Mouse (Mus musculus) stomach, embryonic 16.5 days (tissue): Measurements from ENCODE around the gene Gab2. TPM values are rescaled to one million over a fixed set of nuclear protein-coding genes. Genes with fewer than 3 reads are reported as not detected.

ENCODE experiments used
- ATAC-seq: fragments of 200-750 bp; cut with Nextera tagmentation; 2 replicates; pipeline ENCODE4 v1.8.0; 2017; ENCODE audit warnings: moderate number of reproducible peaks, moderate TSS enrichment; ENCODE audit not compliant: insufficient read depth, low FRiP score
- H3K27ac ChIP-seq: fragments of 300-500 bp; sonication (generic); 2 replicates; pipeline ENCODE4 v1.5.1; 2014; ENCODE audit warnings: low read length
- H3K27me3 ChIP-seq: fragments of 300-500 bp; sonication (generic); 2 replicates; pipeline ENCODE4 v1.6.1; 2014; ENCODE audit warnings: low read length, control low read depth, mixed read lengths; ENCODE audit not compliant: control insufficient read depth, insufficient read depth
- H3K36me3 ChIP-seq: fragments of 300-500 bp; sonication (generic); 2 replicates; pipeline ENCODE4 v1.6.1; 2014; ENCODE audit warnings: low read length; ENCODE audit not compliant: control insufficient read depth, insufficient read depth
- H3K4me1 ChIP-seq: fragments of 300-500 bp; sonication (generic); 2 replicates; pipeline ENCODE4 v1.6.1; 2014; ENCODE audit warnings: low read length, control low read depth, mixed read lengths; ENCODE audit not compliant: control insufficient read depth, insufficient read depth
- H3K4me2 ChIP-seq: fragments of 300-500 bp; sonication (generic); 2 replicates; pipeline ENCODE4 v1.6.1; 2014; ENCODE audit warnings: low read depth, low read length, mixed read lengths
- H3K4me3 ChIP-seq: fragments of 300-500 bp; sonication (generic); replicated peaks from 2 replicates; pipeline ENCODE4 v1.5.1; 2014; ENCODE audit warnings: mild to moderate bottlenecking, low read length
- H3K9ac ChIP-seq: fragments of 300-500 bp; sonication (generic); 2 replicates; pipeline ENCODE4 v1.6.1; 2014; ENCODE audit warnings: low read length
- H3K9me3 ChIP-seq: fragments of 300-500 bp; sonication (generic); replicated peaks from 2 replicates; pipeline ENCODE4 v1.6.1; 2016; ENCODE audit warnings: low read length, control low read depth; ENCODE audit not compliant: control insufficient read depth
- WGBS: fragments of 180-500 bp; shearing (Covaris S2); extraction: QIAGEN DNeasy Blood & Tissue Kit; methylation state at CpG from one replicate; pipeline ENCODE4 v1.1.7; 2014; 5-methylcytosine and 5-hydroxymethylcytosine counted together
- polyA plus RNA-seq: library from polyadenylated mRNA; unstranded; fragments of >200 nt; fragmentation: Nextera tagmentation; extraction: Ambion mirVana; gene quantifications from 2 replicates; pipeline ENCODE4 v1.2.1, GENCODE M21; 2015

Gab2 gene
- polyA plus RNA-seq, 1 experiment from 2014 or later = 8.3 TPM

GRCm38 (mm10) chr7:97312196-97312595, 230.8 kb downstream of the Gab2 start:
- H3K4me1 ChIP-seq = no peaks in the 10 kb centered on the region
- H3K4me3 ChIP-seq = no peak overlapping the region
- H3K36me3 ChIP-seq = peaks cover 14% of the 10 kb centered on the region
- H3K27ac ChIP-seq = no peak overlapping the region
- H3K9me3 ChIP-seq = no peaks in the 10 kb centered on the region
- no peak for ATAC-seq
- H3K27me3 ChIP-seq = no peaks in the 10 kb centered on the region
- WGBS = 93% methylated on average over 17 of the region's 17 CpGs
- no peak overlapping the region for H3K9ac ChIP-seq
- no peak overlapping the region for H3K4me2 ChIP-seq

GRCm38 (mm10) chr7:97312856-97313255, 231.5 kb downstream of the Gab2 start:
- no peaks in the 10 kb centered on the region for H3K4me1 ChIP-seq
- H3K36me3 ChIP-seq = peaks cover 10% of the 10 kb centered on the region
- WGBS = 89% methylated on average over 6 of the region's 6 CpGs
- H3K27ac ChIP-seq = no peak overlapping the region
- no peak overlapping the region for H3K4me2 ChIP-seq
- H3K4me3 ChIP-seq = no peak overlapping the region
- H3K9me3 ChIP-seq = no peaks in the 10 kb centered on the region
- no peak overlapping the region for H3K9ac ChIP-seq
- H3K27me3 ChIP-seq = no peaks in the 10 kb centered on the region
- ATAC-seq = no peak

GRCm38 (mm10) chr7:97313364-97313995, 232.1 kb downstream of the Gab2 start:
- Histone ChIP-seq H3K27ac (no peak overlapping the region), H3K4me2 (no peak overlapping the region), H3K9me3 (no peaks in the 10 kb centered on the region), H3K9ac (no peak overlapping the region), H3K4me1 (no peaks in the 10 kb centered on the region), H3K27me3 (no peaks in the 10 kb centered on the region), H3K36me3 (peaks cover 6% of the 10 kb centered on the region), H3K4me3 (no peak overlapping the region)
- WGBS = 83% methylated on average over 7 of the region's 7 CpGs
- no peak for ATAC-seq

- H3K36me3 ChIP-seq = no peaks in the 10 kb centered on the region
- no peaks in the 10 kb centered on the region for H3K27me3 ChIP-seq
- H3K4me3 ChIP-seq = no peak overlapping the region
- no peak overlapping the region for H3K9ac ChIP-seq
- no peaks in the 10 kb centered on the region for H3K9me3 ChIP-seq
- no peaks in the 10 kb centered on the region for H3K4me1 ChIP-seq
- no peak overlapping the region for H3K4me2 ChIP-seq
- no peak for ATAC-seq
- WGBS = 87% methylated on average over 5 of the region's 5 CpGs
- no peak overlapping the region for H3K27ac ChIP-seq
Observed at GRCm38 (mm10) chr7:97314646-97315045, 233.3 kb downstream of the Gab2 start.

GRCm38 (mm10) chr7:97315656-97316055, 234.3 kb downstream of the Gab2 start:
- Histone ChIP-seq H3K27ac (no peak overlapping the region), H3K4me3 (no peak overlapping the region), H3K4me1 (no peaks in the 10 kb centered on the region), H3K36me3 (no peaks in the 10 kb centered on the region), H3K4me2 (no peak overlapping the region), H3K9ac (no peak overlapping the region), H3K27me3 (no peaks in the 10 kb centered on the region), H3K9me3 (no peaks in the 10 kb centered on the region)
- 89% methylated on average over 6 of the region's 6 CpGs for WGBS
- ATAC-seq = no peak

- H3K27me3 ChIP-seq = no peaks in the 10 kb centered on the region
- H3K4me2 ChIP-seq = no peak overlapping the region
- no peak overlapping the region for H3K4me3 ChIP-seq
- WGBS = 69% methylated on average over 3 of the region's 3 CpGs
- no peaks in the 10 kb centered on the region for H3K4me1 ChIP-seq
- no peak overlapping the region for H3K9ac ChIP-seq
- no peak overlapping the region for H3K27ac ChIP-seq
- no peaks in the 10 kb centered on the region for H3K9me3 ChIP-seq
- no peak for ATAC-seq
- no peaks in the 10 kb centered on the region for H3K36me3 ChIP-seq
Observed at GRCm38 (mm10) chr7:97317706-97318105, 236.3 kb downstream of the Gab2 start.

GRCm38 (mm10) chr7:97324342-97324741, 243.0 kb downstream of the Gab2 start:
- Histone ChIP-seq H3K27me3 (peaks cover 27% of the 10 kb centered on the region), H3K4me3 (no peak overlapping the region), H3K36me3 (no peaks in the 10 kb centered on the region), H3K9me3 (no peaks in the 10 kb centered on the region), H3K9ac (no peak overlapping the region), H3K27ac (no peak overlapping the region), H3K4me2 (no peak overlapping the region), H3K4me1 (peaks cover 6% of the 10 kb centered on the region; the same call in 1 of the 2 replicates)
- 88% methylated on average over 8 of the region's 8 CpGs for WGBS
- no peak for ATAC-seq

- H3K9ac ChIP-seq = no peak overlapping the region; the same call in 1 of the 2 replicates
- peak overlapping the region; percentile 56 for H3K4me2 ChIP-seq
- H3K27ac ChIP-seq = no peak overlapping the region
- peaks cover 6% of the 10 kb centered on the region; the same call in 1 of the 2 replicates for H3K4me1 ChIP-seq
- H3K36me3 ChIP-seq = no peaks in the 10 kb centered on the region
- ATAC-seq = 0 out of 2 replicates have a peak, but pooled peaks have one; percentile 19
- H3K9me3 ChIP-seq = no peaks in the 10 kb centered on the region
- peak overlapping the region; percentile 35 for H3K4me3 ChIP-seq
- H3K27me3 ChIP-seq = peaks cover 27% of the 10 kb centered on the region
- WGBS = 14% methylated on average over 94 of the region's 96 CpGs
Observed at GRCm38 (mm10) chr7:97325156-97325985, 244.0 kb downstream of the Gab2 start.

GRCm38 (mm10) chr7:97327376-97327775, 246.0 kb downstream of the Gab2 start:
- no peaks in the 10 kb centered on the region for H3K9me3 ChIP-seq
- H3K27me3 ChIP-seq = peaks cover 27% of the 10 kb centered on the region
- H3K4me2 ChIP-seq = no peak overlapping the region
- H3K27ac ChIP-seq = no peak overlapping the region
- peaks cover 6% of the 10 kb centered on the region; the same call in 1 of the 2 replicates for H3K4me1 ChIP-seq
- H3K4me3 ChIP-seq = no peak overlapping the region
- no peak for ATAC-seq
- 91% methylated on average over 4 of the region's 4 CpGs for WGBS
- no peak overlapping the region for H3K9ac ChIP-seq
- no peaks in the 10 kb centered on the region for H3K36me3 ChIP-seq
